Mouse (Mus musculus) heart, postnatal 0 days (tissue): Measurements from ENCODE around the gene Ubr2. TPM values are rescaled to one million over a fixed set of nuclear protein-coding genes. Genes with fewer than 3 reads are reported as not detected.

Experiments used
- ATAC-seq: fragments of 200-750 bp; cut with Nextera tagmentation; 2 replicates; pipeline ENCODE4 v1.8.0; 2017; ENCODE audit warnings: low read depth, moderate number of reproducible peaks, moderate library complexity; ENCODE audit not compliant: insufficient read depth
- DNase-seq: peaks from one replicate; pipeline ENCODE4 v3.0.0-alpha.2; 2016; ENCODE audit warnings: low spot score
- H3K27ac ChIP-seq: fragments of 300-500 bp; sonication (generic); 2 replicates; pipeline ENCODE4 v1.5.1; 2014; ENCODE audit warnings: low read depth, mild to moderate bottlenecking
- H3K27me3 ChIP-seq: fragments of 300-500 bp; sonication (generic); 2 replicates; pipeline ENCODE4 v1.6.1; 2014; ENCODE audit warnings: low read length, mixed read lengths; ENCODE audit not compliant: control insufficient read depth, insufficient read depth
- H3K36me3 ChIP-seq: fragments of 300-500 bp; sonication (generic); replicated peaks from 2 replicates; pipeline ENCODE4 v1.6.1; 2014; ENCODE audit warnings: low read length, mixed read lengths; ENCODE audit not compliant: control insufficient read depth, insufficient read depth
- H3K4me1 ChIP-seq: fragments of 300-500 bp; sonication (generic); 2 replicates; pipeline ENCODE4 v1.6.1; 2014; ENCODE audit warnings: antibody characterized with exemption; ENCODE audit not compliant: control insufficient read depth, insufficient read depth
- H3K4me2 ChIP-seq: fragments of 300-500 bp; sonication (generic); 2 replicates; pipeline ENCODE4 v1.6.1; 2014; ENCODE audit warnings: low read depth, mild to moderate bottlenecking, low read length, moderate library complexity
- H3K4me3 ChIP-seq: fragments of 300-500 bp; sonication (generic); 2 replicates; pipeline ENCODE4 v1.5.1; 2014; ENCODE audit warnings: low read depth, low read length
- H3K9ac ChIP-seq: fragments of 300-500 bp; sonication (generic); replicated peaks from 2 replicates; pipeline ENCODE4 v1.6.1; 2014; ENCODE audit warnings: low read depth, low read length, mixed read lengths
- H3K9me3 ChIP-seq: fragments of 300-500 bp; sonication (generic); replicated peaks from 2 replicates; pipeline ENCODE4 v1.6.1; 2016; ENCODE audit warnings: low read length; ENCODE audit not compliant: control insufficient read depth
- CTCF ChIP-seq: IDR thresholded peaks from 2 replicates; pipeline ENCODE4 v1.5.1; 2016; ENCODE audit warnings: antibody characterized with exemption, control low read depth, low read depth
- EP300 ChIP-seq: IDR thresholded peaks from 2 replicates; pipeline ENCODE4 v1.6.1; 2016; ENCODE audit warnings: antibody characterized with exemption, low read depth
- WGBS: fragments of 180-500 bp; shearing (Covaris S2); extraction: QIAGEN DNeasy Blood & Tissue Kit; methylation state at CpG from one replicate; pipeline ENCODE4 v1.1.7; 2014; 5-methylcytosine and 5-hydroxymethylcytosine counted together
- polyA plus RNA-seq: library from polyadenylated mRNA; unstranded; fragments of >200 nt; fragmentation: Nextera tagmentation; extraction: Ambion mirVana; gene quantifications from 2 replicates; pipeline ENCODE4 v1.2.1, GENCODE M21; 2015
- total RNA-seq: library from RNA; depleted of rRNA; stranded (reverse); fragments of >200 nt; gene quantifications from 2 replicates; pipeline ENCODE4 v1.2.3, GENCODE M21; 2014; ENCODE audit warnings: low replicate concordance

The Ubr2 gene
- total and polyA plus RNA-seq, 2 experiments from 2014 or later, result 10.8 to 37.4 TPM

DNA sequence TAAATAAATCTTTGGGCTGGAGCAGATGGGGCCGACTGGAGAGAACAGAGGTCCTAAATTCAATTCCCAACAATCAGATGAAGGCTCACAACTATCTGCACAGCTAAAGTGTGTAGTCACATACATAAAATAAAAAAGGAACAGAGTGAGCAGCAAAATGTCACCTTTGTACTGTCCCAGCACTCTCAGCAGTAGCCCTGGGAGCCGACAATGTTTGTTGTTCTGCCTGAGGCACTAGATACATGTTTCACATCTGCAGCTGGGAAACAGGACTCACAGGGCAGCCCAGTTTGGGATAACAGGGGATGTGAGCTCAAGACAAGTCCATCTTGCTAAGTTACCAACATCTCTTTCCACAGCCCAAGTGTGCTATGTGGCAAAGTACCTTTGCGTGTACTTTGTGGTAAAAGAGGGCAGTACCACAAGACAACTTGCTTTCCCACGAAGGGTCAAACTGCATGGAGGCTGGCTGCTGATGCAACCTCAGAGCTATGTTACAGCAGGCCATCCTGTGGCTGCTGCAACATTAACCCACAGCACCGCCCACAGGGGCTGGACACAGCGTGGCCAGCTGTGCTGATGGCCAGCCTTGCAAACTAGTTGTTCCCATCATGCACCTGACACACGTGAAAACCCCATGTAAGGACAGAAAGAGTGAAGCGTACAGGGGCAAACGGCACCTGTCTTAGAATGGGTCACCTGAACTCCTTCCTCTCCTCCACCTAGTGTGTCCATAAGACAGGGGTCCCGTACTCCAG lies 15.5 kb downstream of the Ubr2 start:
- Histone ChIP-seq H3K27me3 (no peaks in the 10 kb centered on the region), H3K4me3 (no peak overlapping the region), H3K4me1 (no peaks in the 10 kb centered on the region), H3K9me3 (no peaks in the 10 kb centered on the region), H3K36me3 (peaks cover 77% of the 10 kb centered on the region), H3K27ac (no peak overlapping the region), H3K9ac (no peak overlapping the region), H3K4me2 (no peak overlapping the region)
- DNase-seq (no peak), ATAC-seq (no peak)
- TF ChIP-seq CTCF (no peak), EP300 (no peak)
- 77% methylated on average over 10 of the region's 10 CpGs for WGBS

DNA sequence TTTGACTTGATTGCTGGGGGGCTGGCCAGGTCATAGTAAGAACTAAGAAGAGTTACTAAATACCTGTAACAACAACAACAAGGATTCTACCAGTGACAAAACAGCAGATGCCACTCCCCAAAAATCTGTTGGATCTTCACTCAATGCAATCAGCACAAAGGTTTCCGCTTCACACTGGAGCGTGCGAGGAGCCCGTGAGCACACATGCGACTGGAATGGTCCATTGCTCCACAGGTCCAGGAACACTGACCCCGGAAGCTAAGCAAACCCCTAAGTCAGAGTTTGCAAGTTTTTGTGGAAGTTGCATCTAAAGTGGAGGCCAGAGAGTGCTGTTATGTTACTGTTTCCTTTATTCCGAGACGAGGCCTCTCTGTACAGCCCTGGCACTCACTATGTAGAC lies 16.7 kb downstream of the Ubr2 start:
- 90% methylated on average over 8 of the region's 8 CpGs for WGBS
- Histone ChIP-seq H3K4me2 (no peak overlapping the region), H3K27me3 (no peaks in the 10 kb centered on the region), H3K4me1 (no peaks in the 10 kb centered on the region), H3K36me3 (peaks cover 76% of the 10 kb centered on the region), H3K9ac (no peak overlapping the region), H3K27ac (no peak overlapping the region), H3K4me3 (no peak overlapping the region), H3K9me3 (no peaks in the 10 kb centered on the region)
- DNase-seq (no peak), ATAC-seq (no peak)
- TF ChIP-seq CTCF (no peak), EP300 (no peak)

DNA sequence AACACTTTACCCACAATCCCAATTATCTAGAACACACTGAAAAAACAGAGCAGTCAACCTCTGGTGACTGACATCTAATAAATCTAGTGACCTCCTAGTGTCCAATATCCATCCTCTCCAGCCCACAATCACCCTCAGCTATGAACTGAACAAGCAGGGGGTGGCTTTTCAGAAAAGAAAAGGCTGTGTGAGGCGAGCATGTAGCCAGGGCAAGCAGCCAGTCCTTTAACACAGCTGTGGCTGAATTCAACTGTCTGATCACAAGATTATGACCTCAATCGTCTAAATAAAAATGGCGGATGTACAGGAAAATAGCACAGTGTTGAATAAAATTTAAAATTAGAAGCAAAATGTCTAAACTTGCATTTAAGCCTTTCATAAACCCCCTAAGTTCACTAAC lies 22.7 kb downstream of the Ubr2 start:
- H3K4me3 ChIP-seq, result no peak overlapping the region
- DNase-seq (no peak), ATAC-seq (no peak)
- H3K36me3 ChIP-seq, result peaks cover 99% of the 10 kb centered on the region
- no peaks in the 10 kb centered on the region for H3K9me3 ChIP-seq
- H3K27me3 ChIP-seq, result no peaks in the 10 kb centered on the region
- H3K4me2 ChIP-seq, result no peak overlapping the region
- no peak overlapping the region for H3K27ac ChIP-seq
- 81% methylated on average over 3 of the region's 3 CpGs for WGBS
- no peaks in the 10 kb centered on the region for H3K4me1 ChIP-seq
- no peak overlapping the region for H3K9ac ChIP-seq
- TF ChIP-seq CTCF, result no peak
- no peak for TF ChIP-seq EP300

GRCm38 (mm10) chr17:46980050-46980449 lies 30.3 kb downstream of the Ubr2 start:
- no peak overlapping the region for H3K4me3 ChIP-seq
- 96% methylated on average over 6 of the region's 6 CpGs for WGBS
- H3K4me1 ChIP-seq, result no peaks in the 10 kb centered on the region
- H3K27me3 ChIP-seq, result no peaks in the 10 kb centered on the region
- TF ChIP-seq CTCF (no peak), EP300 (no peak)
- peaks cover 98% of the 10 kb centered on the region for H3K36me3 ChIP-seq
- no peaks in the 10 kb centered on the region for H3K9me3 ChIP-seq
- no peak for DNase-seq
- no peak overlapping the region for H3K27ac ChIP-seq
- no peak overlapping the region for H3K4me2 ChIP-seq
- no peak overlapping the region for H3K9ac ChIP-seq
- ATAC-seq, result no peak

DNA sequence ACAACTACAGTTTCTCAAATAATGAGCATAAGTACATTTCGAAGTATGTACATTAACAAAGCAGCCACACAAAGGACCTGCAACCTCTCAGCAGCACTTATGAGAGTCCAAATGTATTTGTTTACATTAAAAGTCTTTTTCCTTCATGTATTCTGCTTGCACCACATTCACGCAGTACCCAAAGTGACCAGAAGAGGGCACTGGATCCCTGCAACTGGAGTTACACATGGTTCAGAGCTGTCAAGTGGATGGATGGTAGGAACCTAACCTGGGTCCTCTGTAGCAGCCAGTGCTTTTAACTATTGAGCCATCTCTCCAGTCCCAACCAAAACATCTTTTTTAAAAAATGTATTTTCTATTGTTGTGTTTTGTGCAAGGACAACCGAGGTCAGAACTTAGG lies 35.2 kb downstream of the Ubr2 start:
- 71% methylated on average over 3 of the region's 3 CpGs for WGBS
- Histone ChIP-seq H3K9ac (no peak overlapping the region), H3K9me3 (no peaks in the 10 kb centered on the region), H3K4me1 (no peaks in the 10 kb centered on the region), H3K36me3 (peaks cover 98% of the 10 kb centered on the region), H3K4me2 (no peak overlapping the region), H3K27ac (no peak overlapping the region), H3K27me3 (no peaks in the 10 kb centered on the region), H3K4me3 (no peak overlapping the region)
- DNase-seq, result no peak
- ATAC-seq, result no peak
- TF ChIP-seq CTCF (peak; percentile 71), EP300 (no peak)

DNA sequence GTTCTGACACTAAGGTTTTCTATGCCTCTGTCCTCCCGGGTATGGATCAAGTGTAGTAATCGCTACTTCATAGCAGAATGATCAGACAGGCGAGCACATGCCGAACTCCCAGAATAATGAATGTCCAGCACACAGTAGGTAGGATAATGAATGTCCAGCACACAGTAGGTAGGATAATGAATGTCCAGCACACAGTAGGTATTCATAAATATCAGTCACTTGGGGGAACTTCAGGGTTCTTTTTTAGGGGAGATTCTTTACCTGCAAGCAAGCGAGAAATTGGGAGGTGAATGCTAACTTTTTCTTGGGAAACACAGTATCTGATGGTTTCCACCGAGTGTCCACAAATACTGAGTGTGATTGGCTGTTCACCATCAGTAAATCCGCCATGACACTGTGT lies 37.8 kb downstream of the Ubr2 start:
- H3K9ac ChIP-seq, result no peak overlapping the region
- no peaks in the 10 kb centered on the region for H3K9me3 ChIP-seq
- no peak for ATAC-seq
- H3K27ac ChIP-seq, result no peak overlapping the region
- no peaks in the 10 kb centered on the region for H3K27me3 ChIP-seq
- H3K4me1 ChIP-seq, result no peaks in the 10 kb centered on the region
- 95% methylated on average over 7 of the region's 7 CpGs for WGBS
- peaks cover 98% of the 10 kb centered on the region for H3K36me3 ChIP-seq
- TF ChIP-seq CTCF, result no peak
- no peak for TF ChIP-seq EP300
- no peak overlapping the region for H3K4me3 ChIP-seq
- no peak for DNase-seq
- no peak overlapping the region for H3K4me2 ChIP-seq
